Mouse (Mus musculus) layer of hippocampus, postnatal 25 days (tissue): ENCODE results near the gene Fn1. TPM values are rescaled to one million over a fixed set of nuclear protein-coding genes. Genes with fewer than 3 reads are reported as not detected.

Source experiments
- DNase-seq, 2 experiments: peaks; one replicate each; pipeline ENCODE4 v3.0.0; 2022; ENCODE audit warnings: mixed read lengths in 2 of 2, low spot score in 1 of 2; ENCODE audit errors: extremely low spot score in 1 of 2
- total RNA-seq, 2 experiments: library from RNA; stranded (reverse); gene quantifications; 2 replicates each; pipeline ENCODE4 v1.2.3; 2021

Fn1 gene
- total RNA-seq, 2 experiments from 2014 or later, result 32.8 to 57.2 TPM

DNA sequence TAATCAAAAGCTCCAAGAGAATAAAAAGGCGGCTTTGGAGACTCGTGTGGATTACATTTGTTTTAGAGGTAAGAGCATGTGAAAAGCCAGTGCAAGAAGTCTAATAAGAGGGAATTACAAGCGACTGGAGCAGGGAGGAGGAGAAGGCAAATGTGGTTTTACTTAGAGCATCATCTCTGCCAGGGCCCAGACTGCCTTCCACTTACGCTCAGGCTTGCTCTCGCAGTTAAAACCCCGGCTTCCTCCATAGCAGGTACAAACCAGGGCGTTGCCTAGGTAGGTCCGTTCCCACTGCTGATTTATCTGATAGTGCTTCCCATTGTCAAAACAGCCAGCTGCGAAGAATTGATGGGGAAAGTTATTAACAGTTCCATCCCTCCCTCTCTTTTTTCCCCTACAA lies 1.7 kb downstream of the Fn1 start:
- no peak for DNase-seq

DNA sequence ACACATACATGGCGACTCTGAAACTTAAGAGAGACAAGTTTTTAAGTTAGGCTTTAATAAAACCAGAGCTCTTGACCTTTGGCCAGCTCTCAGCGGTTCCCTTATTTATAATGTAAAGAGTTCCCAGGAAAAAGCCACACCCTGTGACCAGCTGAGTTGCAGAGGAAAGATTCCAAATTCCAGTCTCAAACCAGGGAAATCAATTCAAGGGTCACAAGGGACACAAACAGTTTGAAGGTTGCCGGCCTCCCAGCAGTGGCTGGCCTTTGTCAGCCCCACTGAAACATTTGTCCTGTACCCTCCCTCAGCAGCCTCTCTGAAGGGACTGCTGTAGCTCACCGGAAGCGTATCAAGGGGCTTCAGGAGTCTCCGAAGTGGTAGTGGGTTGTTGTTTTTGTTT lies 2.3 kb downstream of the Fn1 start:
- DNase-seq, result no peak

DNA sequence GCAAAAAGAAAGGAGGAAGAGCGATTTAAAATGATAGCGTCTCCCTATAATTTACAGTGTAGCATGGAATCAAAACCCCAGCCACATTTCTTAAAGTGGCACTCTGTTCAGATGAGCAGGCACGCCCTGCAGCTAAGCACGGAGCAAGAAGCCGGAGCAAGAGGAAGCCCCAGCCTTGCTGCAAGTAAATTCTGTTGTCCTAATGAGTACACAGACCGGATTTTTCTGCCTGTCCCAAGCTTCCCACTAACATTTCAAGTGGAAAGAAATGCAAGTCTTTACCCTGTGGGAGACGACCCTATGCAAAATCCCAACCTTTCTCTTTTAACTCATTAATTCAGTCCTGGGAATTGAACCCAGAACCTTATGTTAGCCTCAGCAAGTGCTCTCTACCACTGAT lies 4.8 kb downstream of the Fn1 start:
- no peak for DNase-seq

DNA sequence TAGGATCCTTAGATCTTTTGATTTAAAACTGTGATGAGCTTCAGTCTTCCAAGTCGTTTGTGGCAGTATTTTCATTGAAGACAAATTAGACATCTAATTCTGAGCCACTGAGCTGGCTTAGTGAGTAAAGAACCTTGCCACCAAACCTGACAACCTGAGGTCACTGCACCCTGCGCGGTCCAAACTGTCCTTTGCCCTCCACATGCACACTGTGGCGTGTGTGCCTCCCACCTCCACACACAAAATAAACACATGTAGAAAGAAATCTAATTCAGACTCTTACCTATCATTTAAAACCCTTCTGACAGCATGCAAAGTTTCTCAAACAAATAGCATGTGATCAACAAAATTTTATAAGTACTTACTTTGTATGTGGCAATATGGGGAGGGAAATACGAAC lies 6.2 kb downstream of the Fn1 start:
- DNase-seq, result no peak

DNA sequence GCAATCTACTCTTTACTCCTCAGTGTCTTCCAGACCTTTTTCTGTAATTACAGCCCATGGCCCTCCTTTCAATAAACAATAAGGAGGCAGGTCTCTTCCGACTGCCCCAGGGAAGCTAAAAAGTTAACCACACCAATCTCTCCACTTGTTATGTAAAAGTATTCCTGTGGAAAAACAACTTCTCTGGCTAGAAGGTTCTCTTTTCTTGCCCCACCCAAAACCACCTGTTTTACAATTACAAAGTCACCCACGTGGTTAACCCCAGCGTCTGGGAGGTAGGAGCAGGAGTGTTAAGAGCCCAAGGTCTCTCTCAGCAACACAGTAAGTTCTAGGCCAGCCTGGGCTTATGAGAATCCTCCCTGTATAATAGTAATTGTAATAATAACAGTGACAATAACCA lies 7.0 kb downstream of the Fn1 start:
- no peak for DNase-seq

DNA sequence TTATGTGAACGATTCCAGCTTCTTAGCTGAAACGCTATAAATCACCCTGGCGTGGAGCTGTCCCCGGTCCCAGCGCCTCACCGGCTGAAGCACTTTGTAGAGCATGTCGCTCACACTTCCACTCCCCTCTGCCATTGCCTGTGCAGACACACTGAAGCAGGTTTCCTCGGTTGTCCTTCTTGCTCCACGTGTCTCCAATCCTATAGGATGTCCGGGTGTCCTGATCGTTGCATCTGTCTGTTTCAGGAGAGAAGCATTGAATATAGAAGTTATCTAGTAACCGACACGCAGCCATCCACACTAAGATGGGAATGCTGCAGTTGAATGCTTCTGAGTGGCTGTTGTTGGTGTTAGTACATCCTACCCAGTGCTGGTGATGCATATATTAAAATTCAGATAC lies 7.5 kb downstream of the Fn1 start:
- DNase-seq, result no peak

DNA sequence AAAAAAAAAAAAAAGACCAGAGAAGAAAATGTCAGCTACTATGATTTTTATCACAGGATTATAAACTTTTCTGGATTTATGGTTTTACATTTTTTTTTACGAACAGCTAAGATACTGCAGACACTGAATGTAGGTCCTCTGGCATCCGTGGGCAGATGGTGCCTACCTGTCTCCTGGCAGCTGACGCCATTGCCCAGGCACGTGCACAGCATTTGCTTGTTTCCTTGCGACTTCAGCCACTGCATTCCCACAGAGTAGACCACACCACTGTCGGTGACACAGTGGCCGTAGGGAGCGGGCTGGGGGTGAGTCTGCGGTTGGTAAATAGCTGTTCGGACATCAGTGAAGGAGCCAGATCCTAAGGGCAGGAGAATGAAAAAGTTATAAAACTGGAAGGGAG lies 10.2 kb downstream of the Fn1 start:
- DNase-seq, result no peak

DNA sequence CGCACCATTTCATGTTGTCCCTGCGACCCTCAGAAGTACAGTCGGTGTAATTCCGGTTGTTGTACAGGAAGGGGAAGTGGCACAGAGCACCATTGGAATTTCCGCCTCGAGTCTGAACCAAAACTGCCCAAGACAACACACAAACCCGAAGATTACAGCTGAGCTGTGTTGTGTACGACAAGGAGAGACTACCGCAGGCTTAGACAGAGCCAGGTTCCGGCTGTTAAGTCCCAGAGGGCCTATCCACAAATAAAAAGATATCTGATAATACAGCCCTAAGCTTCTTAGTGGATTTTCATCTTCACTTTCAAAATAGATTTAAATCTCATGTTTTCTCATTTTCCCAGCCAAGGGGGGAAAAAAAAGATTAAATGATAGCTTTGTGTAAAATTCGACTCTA lies 11.8 kb downstream of the Fn1 start:
- DNase-seq, result no peak

DNA sequence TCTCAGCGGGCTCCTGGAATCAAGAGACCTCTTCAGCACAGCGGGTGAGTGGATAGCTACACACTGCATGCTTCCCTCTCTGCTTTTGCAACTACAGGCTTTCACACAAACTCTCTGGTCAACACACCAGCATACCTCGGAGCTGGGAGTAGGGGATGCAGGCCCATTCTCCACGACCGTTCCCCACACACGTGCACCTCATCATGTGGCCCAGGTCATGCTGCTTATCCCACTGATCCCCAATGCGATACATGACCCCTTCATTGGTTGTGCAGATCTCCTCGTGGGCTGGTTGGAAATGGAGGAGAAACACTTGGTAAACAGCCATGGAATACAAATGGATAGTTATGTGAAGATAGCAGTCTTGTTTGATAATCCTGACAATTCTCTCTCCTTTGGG lies 12.8 kb downstream of the Fn1 start:
- DNase-seq, result no peak

DNA sequence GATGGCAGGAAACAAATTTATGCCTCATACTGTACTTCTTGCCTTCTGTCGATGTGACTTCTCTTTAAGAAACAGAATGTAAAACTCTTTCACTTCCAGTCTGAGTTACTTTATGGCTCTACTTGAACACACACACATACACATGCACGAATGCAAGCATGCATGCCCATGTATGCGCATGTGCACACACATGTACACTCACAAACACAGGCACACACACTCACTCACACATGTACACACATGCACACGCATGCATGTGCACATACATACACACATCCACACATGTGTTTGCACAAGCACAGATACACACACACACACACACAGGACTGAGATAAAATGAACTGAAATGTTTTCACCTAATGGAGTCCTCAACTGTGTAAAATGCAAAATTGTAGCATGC lies 16.3 kb downstream of the Fn1 start:
- DNase-seq, result no peak

DNA sequence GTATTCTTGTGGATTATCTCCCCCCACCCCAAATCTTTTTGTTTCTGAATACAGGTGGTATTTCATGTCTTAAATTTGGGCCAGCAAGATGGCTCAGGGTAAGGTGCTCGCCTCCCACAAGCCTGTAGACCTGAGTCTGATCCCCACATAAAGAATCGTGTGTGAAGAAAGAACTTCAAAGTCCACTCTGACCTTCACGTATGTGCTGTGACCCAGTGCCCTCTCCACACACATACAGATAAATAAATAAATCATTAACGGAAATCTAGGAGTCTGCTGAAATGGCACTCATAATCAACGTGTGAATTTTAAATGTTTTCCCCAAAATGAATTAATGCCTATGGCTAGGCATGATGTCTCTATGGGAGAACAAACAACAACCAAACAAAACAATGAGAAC lies 16.9 kb downstream of the Fn1 start:
- no peak for DNase-seq

DNA sequence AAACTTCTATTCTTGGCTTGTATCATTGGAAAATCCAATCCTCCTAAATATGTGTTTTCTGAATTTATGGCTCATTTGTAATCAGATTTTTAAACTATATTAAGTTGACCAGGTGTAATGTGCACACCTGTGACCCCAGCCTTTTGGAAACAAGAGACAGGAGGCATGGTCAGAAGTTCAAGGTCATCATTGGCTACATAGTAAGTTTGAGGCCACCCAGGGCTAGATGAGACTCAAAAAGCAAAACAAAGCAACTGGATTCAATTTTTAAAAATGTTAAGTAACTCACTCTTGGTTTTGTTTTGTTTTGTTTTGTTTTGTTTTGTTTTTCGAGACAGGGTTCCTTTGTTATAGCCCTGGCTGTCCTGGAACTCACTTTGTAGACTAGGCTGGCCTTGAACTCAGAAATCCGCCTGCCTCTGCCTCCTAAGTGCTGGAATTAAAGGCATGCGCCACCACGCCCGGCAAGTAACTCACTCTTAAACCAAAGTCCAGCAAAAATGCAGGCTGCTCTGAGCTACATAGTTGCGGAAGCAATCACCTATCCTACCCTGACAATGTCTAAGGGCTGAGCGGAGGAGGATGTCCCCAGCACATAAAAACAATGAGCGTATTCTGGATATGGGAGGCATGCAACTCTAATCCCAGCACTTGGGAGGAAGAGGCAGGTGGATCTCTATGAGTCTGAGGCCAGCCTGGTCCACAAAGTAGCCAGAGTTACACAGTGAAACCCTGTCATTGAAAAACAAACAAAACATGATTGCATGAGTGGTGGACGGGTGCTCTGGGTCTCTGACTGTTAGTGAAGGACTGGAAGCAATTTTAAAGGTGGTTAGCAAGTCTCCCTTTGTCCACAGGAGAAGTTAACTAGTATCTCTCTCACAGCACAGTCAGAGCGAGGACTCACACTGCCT lies 17.6 kb downstream of the Fn1 start:
- no peak for DNase-seq

DNA sequence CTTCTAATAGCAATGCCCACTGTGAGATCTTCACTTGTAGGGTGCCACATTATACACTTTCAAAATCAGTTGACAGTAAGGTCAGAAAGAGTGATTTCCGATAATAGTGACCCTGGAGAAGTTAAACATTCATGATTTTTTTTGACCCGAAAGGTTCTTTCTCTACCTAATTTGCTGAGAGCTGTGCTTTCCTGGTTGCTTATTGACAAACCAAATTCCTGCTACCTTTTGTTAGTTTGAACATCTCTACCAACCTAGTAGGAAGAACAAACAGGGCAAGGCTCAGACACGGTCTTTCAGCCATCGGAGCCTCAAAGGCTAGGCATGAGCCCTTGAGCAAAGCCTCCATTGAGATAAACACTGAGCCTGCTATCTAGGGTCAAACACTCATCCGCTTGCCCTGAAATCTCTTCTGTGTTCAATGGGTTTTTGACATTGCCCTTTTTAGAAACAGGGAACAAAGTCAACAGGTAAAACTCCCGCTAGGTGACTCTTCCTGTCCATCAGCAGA lies 18.5 kb downstream of the Fn1 start:
- DNase-seq, result no peak

DNA sequence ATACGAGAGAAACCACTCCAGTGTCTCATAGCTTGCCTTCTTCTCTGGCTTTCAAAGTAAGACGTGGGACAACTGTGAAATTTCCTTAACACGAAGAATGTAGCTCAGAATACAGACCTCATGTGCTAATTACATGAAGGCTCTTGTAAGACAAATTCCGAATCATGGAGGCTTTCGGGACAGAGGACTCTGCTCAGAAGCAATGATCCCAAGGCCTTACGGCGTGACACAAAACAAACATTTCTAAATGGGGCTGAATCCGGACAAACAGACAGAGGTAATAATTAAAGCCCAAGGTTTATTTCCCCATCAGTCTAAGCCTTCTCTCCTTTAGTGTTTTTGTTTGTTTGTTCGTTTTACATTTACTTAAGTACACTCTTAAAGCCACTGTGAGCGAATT lies 20.6 kb downstream of the Fn1 start:
- DNase-seq, result no peak

DNA sequence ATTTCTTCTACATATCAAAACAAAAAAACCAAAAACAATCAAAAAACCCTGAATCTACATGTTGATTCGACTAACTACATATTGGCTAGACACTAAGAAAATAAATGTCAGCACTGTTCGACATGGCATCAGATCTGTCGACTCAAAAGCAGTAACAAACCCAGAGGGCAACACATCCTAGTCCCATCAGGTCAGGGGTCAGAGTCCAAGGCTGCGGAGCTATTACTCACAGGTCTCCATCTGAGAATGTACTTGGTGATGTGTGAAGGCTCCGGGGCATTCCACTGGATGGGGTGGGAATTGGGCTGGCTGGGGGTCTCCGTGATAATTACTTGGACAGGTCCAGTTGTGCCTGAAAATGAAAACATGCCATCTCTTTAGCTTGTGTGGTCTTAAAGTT lies 21.2 kb downstream of the Fn1 start:
- DNase-seq, result no peak

DNA sequence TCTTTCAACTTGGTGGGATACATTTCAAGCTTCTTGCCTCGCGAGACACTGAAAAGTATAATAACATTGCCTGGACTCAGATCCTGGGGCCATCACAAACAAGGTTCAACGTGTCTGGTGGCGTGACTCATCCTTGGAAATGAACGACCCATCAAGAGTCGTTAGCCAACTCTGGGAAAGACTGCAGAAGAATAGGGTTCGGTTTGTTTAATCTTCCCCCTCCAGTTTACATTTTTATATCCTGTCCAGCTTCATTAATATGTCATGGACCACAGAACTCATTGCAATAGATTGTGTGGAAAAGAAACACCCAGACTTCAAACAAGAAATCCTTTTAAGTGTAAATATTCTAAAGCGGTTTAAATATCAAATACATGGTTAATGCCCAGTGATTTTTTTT lies 22.8 kb downstream of the Fn1 start:
- DNase-seq, result no peak

DNA sequence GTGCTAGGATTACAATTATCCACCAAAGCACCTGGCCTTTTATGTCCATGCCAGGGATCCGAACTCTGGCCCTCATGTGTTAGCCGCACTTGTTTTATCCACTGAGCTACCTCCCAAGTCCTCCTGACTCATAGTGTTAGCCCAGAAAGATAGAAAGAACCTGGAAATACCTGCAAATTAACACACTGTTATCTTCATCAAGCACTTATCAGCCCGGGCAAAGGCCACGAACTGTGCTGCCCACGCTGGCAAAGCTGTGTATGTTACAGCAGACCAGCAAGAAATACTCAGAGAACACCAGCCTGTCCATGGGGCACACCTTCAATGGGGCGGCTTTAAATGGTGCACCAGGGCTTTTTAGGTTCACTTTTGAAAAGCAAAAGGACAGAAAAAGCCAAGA lies 29.4 kb downstream of the Fn1 start:
- DNase-seq, result no peak

DNA sequence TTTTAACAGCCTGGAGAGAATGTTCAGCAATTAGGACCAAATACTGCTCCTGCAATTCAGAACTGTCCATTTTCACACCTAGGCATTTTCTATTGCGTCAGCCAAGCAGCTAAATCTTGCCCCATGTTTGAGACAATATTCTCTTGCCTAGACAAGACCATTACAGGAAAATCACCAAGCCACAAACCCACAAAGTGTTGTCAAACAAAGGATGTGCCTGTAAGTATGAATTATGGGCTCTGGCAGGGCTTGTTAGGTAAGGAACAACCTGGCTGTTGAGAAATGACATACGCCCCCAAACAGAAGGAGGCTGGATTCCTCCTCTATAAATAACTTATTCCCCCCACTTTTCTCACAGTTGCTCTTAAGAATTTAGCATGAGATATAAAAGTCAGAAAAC lies 31.5 kb downstream of the Fn1 start:
- no peak for DNase-seq

DNA sequence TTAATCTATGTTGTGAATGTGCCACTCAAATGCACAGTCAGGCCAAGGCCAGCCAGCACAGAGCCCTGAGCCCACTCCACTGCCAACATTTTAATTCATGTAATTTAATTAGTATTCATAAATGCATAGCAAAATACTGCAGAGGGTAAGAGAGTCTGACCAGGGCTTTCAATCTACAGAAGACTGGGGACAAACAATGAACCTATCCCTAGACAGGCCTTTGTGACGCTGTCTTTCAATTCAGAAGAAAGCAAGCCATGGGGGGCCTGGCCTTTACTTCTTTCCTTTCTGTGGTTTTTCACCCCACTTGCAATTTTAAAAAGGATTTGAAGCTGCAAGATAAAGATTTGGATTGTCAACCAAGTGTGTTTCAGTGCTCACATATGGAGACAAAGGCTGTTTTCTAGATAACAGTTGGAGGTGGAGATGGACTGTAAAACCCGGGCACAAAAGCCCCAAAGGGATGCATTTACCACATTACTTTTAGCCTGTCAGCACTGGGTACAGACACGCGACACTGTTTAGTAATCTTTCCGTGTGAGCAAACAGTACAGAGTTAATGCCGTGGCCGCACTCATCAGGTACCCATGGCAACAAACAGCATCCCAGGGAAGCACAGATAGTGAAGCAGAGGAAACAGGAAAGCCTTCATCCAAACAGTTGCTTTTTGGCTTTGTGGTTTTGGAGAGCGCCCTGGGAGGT lies 38.3 kb downstream of the Fn1 start:
- DNase-seq, result peak in 1 of 2 experiments; percentile 14

DNA sequence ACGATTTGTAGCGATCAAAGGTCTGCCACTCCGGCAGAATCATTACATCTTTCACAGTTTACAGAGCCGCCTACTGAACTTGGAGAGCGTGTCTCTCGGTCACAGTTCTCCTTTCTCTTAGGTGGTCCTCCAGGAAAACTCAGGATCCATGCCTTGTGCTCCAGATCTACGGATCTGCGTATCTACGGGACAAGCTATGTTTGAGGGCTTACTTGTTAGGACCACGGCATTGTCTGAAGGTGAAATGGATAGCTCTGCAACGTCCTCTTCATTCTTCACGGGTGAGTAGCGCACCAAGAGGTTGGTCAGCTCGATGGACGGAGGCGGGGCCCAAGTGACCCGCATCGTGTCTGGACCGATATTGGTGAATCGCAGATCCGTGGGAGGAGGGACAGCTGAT lies 40.7 kb downstream of the Fn1 start:
- DNase-seq, result no peak

DNA sequence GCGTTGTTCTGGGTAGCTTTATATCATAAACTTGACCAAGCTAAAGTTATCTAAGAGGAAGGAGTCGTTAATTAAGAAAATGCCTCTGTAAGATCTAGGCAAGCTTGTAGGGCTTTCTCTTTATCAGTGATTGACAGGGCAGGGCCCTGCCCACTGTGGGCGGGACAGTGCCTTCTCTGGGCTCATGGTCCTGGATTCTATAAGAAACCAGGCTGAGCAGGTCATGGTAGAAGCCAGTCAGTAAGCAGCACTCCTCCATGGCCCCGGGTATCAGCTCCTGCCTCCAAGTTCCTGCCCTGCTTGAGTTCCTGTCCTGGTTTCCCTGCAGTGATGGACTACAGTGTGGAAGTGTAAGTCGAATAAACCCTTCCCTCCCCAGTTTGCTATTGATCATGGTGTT lies 43.1 kb downstream of the Fn1 start:
- no peak for DNase-seq
